Mouse (Mus musculus): Measurements from ENCODE around the gene Mcm5.

- TF ChIP-seq CTCF (IDR thresholded peaks at IDR 0.05; ENCODE audit: extremely low read depth, insufficient read length, insufficient replicate concordance, low read depth, low read length) (no peak), POLR2A (IDR thresholded peaks at IDR 0.05; ENCODE audit: low read depth, low read length) (no peak)
Measured at GRCm38 (mm10) chr8:75090781-75091365, 18.5 kb upstream of the Mcm5 start.
